Mouse (Mus musculus) stomach, postnatal 0 days (tissue): ENCODE data around the gene Gfod2. TPM values are rescaled to one million over a fixed set of nuclear protein-coding genes. Genes with fewer than 3 reads are reported as not detected.

Source experiments
- ATAC-seq: fragments of 200-750 bp; cut with Nextera tagmentation; 2 replicates; pipeline ENCODE4 v1.8.0; 2017; ENCODE audit not compliant: low FRiP score, low TSS enrichment
- DNase-seq: peaks from one replicate; pipeline ENCODE4 v3.0.0-alpha.2; 2016; ENCODE audit warnings: low spot score
- H3K27ac ChIP-seq: fragments of 300-500 bp; sonication (generic); replicated peaks from 2 replicates; pipeline ENCODE4 v1.5.1; 2014; ENCODE audit warnings: mild to moderate bottlenecking, control low read depth
- H3K27me3 ChIP-seq: fragments of 300-500 bp; sonication (generic); 2 replicates; pipeline ENCODE4 v1.6.1; 2014; ENCODE audit warnings: low read length; ENCODE audit not compliant: control insufficient read depth, insufficient read depth
- H3K36me3 ChIP-seq: fragments of 300-500 bp; sonication (generic); 2 replicates; pipeline ENCODE4 v1.6.1; 2014; ENCODE audit warnings: low read length, mixed read lengths; ENCODE audit not compliant: control insufficient read depth, insufficient read depth
- H3K4me1 ChIP-seq: fragments of 300-500 bp; sonication (generic); replicated peaks from 2 replicates; pipeline ENCODE4 v1.6.1; 2014; ENCODE audit warnings: antibody characterized with exemption; ENCODE audit not compliant: control insufficient read depth, insufficient read depth
- H3K4me2 ChIP-seq: fragments of 300-500 bp; sonication (generic); replicated peaks from 2 replicates; pipeline ENCODE4 v1.6.1; 2014; ENCODE audit warnings: low read depth, mild to moderate bottlenecking, control low read depth, moderate library complexity
- H3K4me3 ChIP-seq: fragments of 300-500 bp; sonication (generic); 2 replicates; pipeline ENCODE4 v1.5.1; 2014; ENCODE audit warnings: low read depth, low read length, control low read depth
- H3K9ac ChIP-seq: fragments of 300-500 bp; sonication (generic); 2 replicates; pipeline ENCODE4 v1.6.1; 2014; ENCODE audit warnings: mild to moderate bottlenecking, low read length, control low read depth, mixed read lengths
- H3K9me3 ChIP-seq: fragments of 300-500 bp; sonication (generic); 2 replicates; pipeline ENCODE4 v1.6.1; 2016; ENCODE audit warnings: low read length; ENCODE audit not compliant: control insufficient read depth
- CTCF ChIP-seq: IDR thresholded peaks from 2 replicates; pipeline ENCODE4 v1.5.1; 2016; ENCODE audit warnings: antibody characterized with exemption, low read depth, mild to moderate bottlenecking, moderate library complexity
- EP300 ChIP-seq: optimal IDR thresholded peaks from 2 replicates; pipeline ENCODE3; 2016; ENCODE audit warnings: antibody characterized with exemption
- whole genome bisulfite sequencing: fragments of 180-500 bp; shearing (Covaris S2); extraction: QIAGEN DNeasy Blood & Tissue Kit; methylation state at CpG from one replicate; pipeline ENCODE4 v1.1.7; 2014; 5-methylcytosine and 5-hydroxymethylcytosine counted together
- polyA plus RNA-seq: library from polyadenylated mRNA; unstranded; fragments of >200 nt; fragmentation: Nextera tagmentation; extraction: Ambion mirVana; gene quantifications from 2 replicates; pipeline ENCODE4 v1.2.1, GENCODE M21; 2015

Gene Gfod2
- 14.5 and 16.9 TPM in 2 replicates for polyA plus RNA-seq

DNA sequence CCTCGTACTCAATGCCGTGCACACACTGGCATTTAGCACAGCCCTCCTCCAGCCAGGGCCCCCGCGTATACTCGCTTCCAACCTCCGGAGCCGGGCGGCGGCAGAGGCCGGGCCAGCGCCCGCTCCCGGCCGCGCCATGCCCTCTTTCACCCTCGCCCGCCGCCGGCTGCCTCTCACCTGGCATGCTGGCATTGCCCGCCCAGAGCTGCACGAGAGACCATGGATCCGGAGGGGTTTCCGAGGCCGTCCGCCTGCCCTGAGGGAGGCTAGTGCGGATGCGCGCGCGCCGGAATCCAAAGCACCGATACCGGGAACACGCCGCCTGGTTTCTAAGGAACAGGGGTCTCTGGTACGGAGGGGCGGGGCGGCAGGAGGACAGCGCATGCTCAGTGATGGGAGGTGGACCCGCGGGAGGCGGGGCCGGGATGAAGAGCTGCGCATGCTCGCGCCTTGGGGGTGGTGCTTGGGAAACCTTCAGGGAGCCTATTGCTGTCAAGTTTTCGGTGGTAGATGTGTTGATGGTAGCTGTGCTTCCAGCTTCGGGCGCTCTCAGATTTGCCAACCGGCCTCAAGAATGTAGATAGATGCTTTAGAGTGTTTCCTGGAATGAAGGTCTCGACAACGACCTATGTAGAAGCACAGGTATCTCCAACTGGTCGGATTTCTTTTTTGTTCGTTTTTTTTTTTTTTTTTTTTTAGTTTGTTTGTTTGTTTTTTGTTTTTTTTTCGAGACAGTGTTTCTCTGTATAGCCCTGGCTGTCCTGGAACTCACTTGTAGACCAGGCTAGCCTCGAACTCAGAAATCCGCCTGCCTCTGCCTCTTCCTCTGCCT, at the start of gene Gfod2:
Gfod2 (minus strand) TSS at position 388 of the 832 bp plus-strand sequence.
- Histone ChIP-seq H3K27ac (peak within 1 kb of the TSS; percentile 73), H3K9me3 (no peaks in the 10 kb centered on the region), H3K4me3 (peak within 1 kb of the TSS; percentile 90), H3K36me3 (no peaks in the 10 kb centered on the region), H3K4me2 (peak within 1 kb of the TSS; percentile 89), H3K27me3 (no peaks in the 10 kb centered on the region), H3K9ac (peak within 1 kb of the TSS; percentile 82), H3K4me1 (0 out of 2 replicates have a peak, but pooled peaks cover 2% of the 10 kb centered on the region)
- ATAC-seq (peak; percentile 97), DNase-seq (peak; percentile 98)
- TF ChIP-seq EP300 (no peak), CTCF (no peak)
- WGBS: 3% methylated on average over 56 of the region's 57 CpGs

DNA sequence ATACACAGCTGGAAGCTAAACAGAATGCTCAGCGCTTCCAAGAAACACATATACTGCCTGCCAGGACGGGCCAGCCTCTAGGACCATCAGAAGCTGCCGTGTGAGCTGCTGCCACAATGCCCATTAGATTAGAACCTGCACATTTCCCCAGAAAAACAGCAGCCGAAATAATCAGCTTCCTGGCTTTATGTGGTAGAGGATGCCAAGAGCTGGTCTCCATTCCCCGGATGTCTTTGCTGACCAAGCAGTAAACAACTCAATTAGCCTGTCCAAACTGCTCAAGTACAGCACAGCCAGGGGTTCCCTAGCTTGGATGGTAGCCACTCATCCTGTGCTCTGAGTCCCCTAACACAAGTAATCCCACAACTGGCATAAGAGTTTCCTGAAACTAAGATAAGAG, 49.3 kb upstream of the Gfod2 start:
- no peak for TF ChIP-seq EP300
- TF ChIP-seq CTCF: no peak
- Histone ChIP-seq H3K4me1 (no peaks in the 10 kb centered on the region), H3K9ac (no peak overlapping the region), H3K27me3 (no peaks in the 10 kb centered on the region), H3K4me2 (no peak overlapping the region), H3K4me3 (no peak overlapping the region), H3K36me3 (no peaks in the 10 kb centered on the region), H3K27ac (no peak overlapping the region), H3K9me3 (no peaks in the 10 kb centered on the region)
- no peak for ATAC-seq
- 73% methylated on average over 5 of the region's 5 CpGs for WGBS
- no peak for DNase-seq

DNA sequence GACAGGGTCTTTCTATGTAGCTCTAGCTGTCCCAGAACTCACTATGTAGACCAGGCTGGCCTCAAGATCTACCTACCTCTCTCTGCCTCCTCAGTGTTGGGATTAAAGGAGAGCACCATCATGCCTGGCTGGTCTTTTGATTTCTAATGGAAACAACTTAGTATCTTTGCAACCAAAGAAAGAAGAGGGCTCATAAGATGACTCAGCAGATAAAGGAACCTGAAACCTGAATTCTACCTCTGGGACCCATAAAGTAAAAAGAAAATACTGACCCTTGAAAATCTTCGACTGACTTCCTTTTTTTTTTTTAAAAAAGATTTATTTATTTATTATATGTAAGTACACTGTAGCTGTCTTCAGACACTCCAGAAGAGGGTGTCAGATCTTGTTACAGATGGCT, 47.5 kb upstream of the Gfod2 start:
- H3K27me3 ChIP-seq: no peaks in the 10 kb centered on the region
- H3K4me3 ChIP-seq: no peak overlapping the region
- peak overlapping the region; percentile 1; the same call in 1 of the 2 replicates for H3K27ac ChIP-seq
- no peak overlapping the region for H3K4me2 ChIP-seq
- no peak overlapping the region for H3K9ac ChIP-seq
- TF ChIP-seq EP300 (no peak), CTCF (no peak)
- ATAC-seq (no peak), DNase-seq (no peak)
- no peaks in the 10 kb centered on the region for H3K9me3 ChIP-seq
- no peaks in the 10 kb centered on the region for H3K4me1 ChIP-seq
- no peaks in the 10 kb centered on the region for H3K36me3 ChIP-seq
- WGBS: 77% methylated on average over 1 of the region's 1 CpGs

DNA sequence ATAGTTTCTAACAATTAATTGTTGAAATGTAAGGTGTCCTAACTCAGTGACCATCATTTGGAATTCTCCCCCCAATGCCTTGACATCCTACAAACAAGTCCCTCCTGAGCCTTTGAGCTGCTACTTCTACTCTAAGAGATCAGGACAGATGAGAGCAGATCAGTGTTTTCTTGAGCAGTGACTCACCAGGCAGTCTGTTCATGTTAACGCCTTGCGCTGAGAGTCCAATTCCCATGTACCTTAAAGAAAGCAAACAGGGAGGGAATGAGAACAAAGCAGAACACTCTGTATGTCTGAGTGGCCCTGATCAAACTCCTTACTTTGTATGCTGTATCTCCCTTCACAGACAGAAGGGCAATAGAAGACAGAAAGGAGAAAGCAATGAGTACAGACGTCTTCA, 46.9 kb upstream of the Gfod2 start:
- H3K27ac ChIP-seq: peak overlapping the region; percentile 31
- H3K36me3 ChIP-seq: no peaks in the 10 kb centered on the region
- DNase-seq: no peak
- H3K9me3 ChIP-seq: no peaks in the 10 kb centered on the region
- no peak overlapping the region for H3K9ac ChIP-seq
- no peak for TF ChIP-seq EP300
- no peak for TF ChIP-seq CTCF
- peak; percentile 75 for ATAC-seq
- H3K27me3 ChIP-seq: no peaks in the 10 kb centered on the region
- H3K4me3 ChIP-seq: no peak overlapping the region
- WGBS: 55% methylated on average over 3 of the region's 3 CpGs
- H3K4me1 ChIP-seq: no peaks in the 10 kb centered on the region
- no peak overlapping the region for H3K4me2 ChIP-seq

DNA sequence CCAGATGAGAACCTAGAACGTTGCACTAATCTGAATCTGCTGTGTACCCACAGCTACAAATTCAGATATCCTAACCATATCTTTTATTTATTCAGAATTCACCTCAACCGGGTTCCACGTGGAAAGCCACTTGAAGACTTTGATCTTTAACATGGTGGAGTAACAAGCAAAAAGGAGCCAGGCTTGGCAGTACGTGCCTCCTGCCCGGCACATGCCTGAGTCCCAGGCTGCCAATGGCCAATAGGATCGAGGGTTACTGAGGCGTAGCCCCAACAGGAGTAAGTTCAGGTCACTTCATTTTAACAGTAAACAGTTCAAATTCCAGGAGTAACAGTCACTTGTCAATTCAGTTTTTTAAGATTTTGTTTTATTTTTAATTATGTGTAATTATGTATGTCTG, 46.3 kb upstream of the Gfod2 start:
- DNase-seq (no peak), ATAC-seq (no peak)
- H3K4me1 ChIP-seq: no peaks in the 10 kb centered on the region
- WGBS: 72% methylated on average over 7 of the region's 7 CpGs
- peak overlapping the region; percentile 31; the same call in 1 of the 2 replicates for H3K27ac ChIP-seq
- no peaks in the 10 kb centered on the region for H3K9me3 ChIP-seq
- no peak overlapping the region for H3K4me2 ChIP-seq
- no peaks in the 10 kb centered on the region for H3K36me3 ChIP-seq
- no peaks in the 10 kb centered on the region for H3K27me3 ChIP-seq
- no peak for TF ChIP-seq EP300
- no peak overlapping the region for H3K9ac ChIP-seq
- no peak overlapping the region for H3K4me3 ChIP-seq
